Mouse (Mus musculus): ENCODE data around the gene Ppt2.

GRCm38 (mm10) chr17:34640778-34641601, 12.7 kb upstream of the Ppt2 start:
- TF ChIP-seq POLR2A (IDR thresholded peaks at IDR 0.05; ENCODE audit: extremely low read depth, insufficient read depth, low read length) (no peak), CTCF (IDR thresholded peaks at IDR 0.05; ENCODE audit: low read depth, low read length) (peak; percentile 20; the same call in 1 of the 2 replicates)

Measured in liver, adult 2 months (tissue).